Mouse (Mus musculus): ENCODE measurements around the gene Thbs2. TPM values are rescaled to one million over a fixed set of nuclear protein-coding genes. Genes with fewer than 3 reads are reported as not detected.

The Thbs2 gene
- polyA plus RNA-seq, 1 experiment: 11.5 TPM

DNA sequence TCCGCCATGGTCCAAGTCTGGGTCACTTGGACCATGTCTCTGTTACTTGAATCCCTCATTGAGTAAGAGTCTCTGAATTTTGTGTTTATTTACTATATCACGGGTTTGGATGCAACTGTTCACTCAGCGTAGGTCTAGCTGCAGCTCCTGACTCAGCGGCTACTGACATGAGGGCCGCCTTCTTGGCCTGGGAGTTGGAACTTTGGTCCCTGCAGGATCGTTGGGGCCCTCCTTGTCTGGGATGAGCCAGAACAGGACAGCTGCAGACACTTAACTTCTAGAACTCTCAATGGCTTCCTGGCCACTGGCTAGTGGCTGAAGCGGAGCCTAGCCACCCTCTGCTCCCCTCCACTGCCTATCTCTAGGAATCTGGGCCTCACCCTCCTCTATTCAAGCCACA lies 11.2 kb downstream of the Thbs2 start:
- Histone ChIP-seq H3K79me2 (ENCODE audit: control insufficient read depth, insufficient read depth) (no peaks in the 10 kb centered on the region), H3K79me3 (ENCODE audit: low read depth) (no peaks in the 10 kb centered on the region), H3K27me3 (ENCODE audit: control insufficient read depth, insufficient read depth, insufficient read length) (no peaks in the 10 kb centered on the region), H3ac (ENCODE audit: control insufficient read depth, insufficient read length, low read depth) (no peak overlapping the region), H3K36me3 (ENCODE audit: control insufficient read depth, insufficient read depth) (peaks cover 6% of the 10 kb centered on the region), H3K4me3 (ENCODE audit: insufficient read depth, poor library complexity, severe bottlenecking) (no peak overlapping the region)
- no peak for TF ChIP-seq MYOG (IDR thresholded peaks at IDR 0.05; ENCODE audit: control insufficient read depth, extremely low read depth, insufficient read length)
- TF ChIP-seq USF1 (IDR thresholded peaks at IDR 0.05; ENCODE audit: low read depth): no peak
- no peak for TF ChIP-seq CEBPB (IDR thresholded peaks at IDR 0.05; ENCODE audit: low read depth)
- no peak for TF ChIP-seq FOSL1 (IDR thresholded peaks at IDR 0.05; ENCODE audit: insufficient read depth, low read length, poor library complexity, severe bottlenecking)
- no peak for TF ChIP-seq MYOD1 (IDR thresholded peaks at IDR 0.05; ENCODE audit: control insufficient read depth, insufficient read length, low read depth)
- TF ChIP-seq MAX (IDR thresholded peaks at IDR 0.05): no peak
- TF ChIP-seq CTCF (IDR thresholded peaks at IDR 0.05; ENCODE audit: control insufficient read depth, insufficient read depth, insufficient read length): no peak

DNA sequence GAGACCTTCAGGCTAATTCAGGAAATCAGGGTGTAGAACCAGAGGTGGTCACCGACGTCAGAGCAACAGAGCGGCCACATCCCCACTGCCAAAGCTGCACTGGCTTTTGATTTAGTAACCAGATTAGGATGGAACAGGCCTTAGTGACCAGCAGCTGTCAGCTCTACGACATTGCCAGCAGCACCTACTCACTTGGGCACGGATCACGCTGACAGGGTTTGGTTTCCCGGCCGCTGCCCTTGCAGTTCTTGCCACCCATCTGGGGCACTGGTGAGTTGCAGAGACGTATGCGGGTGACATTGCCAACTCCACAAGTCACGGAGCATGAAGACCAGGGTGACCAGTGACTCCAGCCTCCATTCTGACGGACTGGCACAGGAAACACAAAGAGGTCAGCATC lies 13.0 kb downstream of the Thbs2 start:
- Histone ChIP-seq H3K36me3 (ENCODE audit: control insufficient read depth, insufficient read depth) (peaks cover 6% of the 10 kb centered on the region), H3K4me3 (ENCODE audit: insufficient read depth, poor library complexity, severe bottlenecking) (no peak overlapping the region)
- TF ChIP-seq CEBPB (IDR thresholded peaks at IDR 0.05; ENCODE audit: low read depth): no peak
- TF ChIP-seq MAX (IDR thresholded peaks at IDR 0.05): no peak
- no peak for TF ChIP-seq USF1 (IDR thresholded peaks at IDR 0.05; ENCODE audit: low read depth)
- no peak for TF ChIP-seq MYOD1 (IDR thresholded peaks at IDR 0.05; ENCODE audit: control insufficient read depth, insufficient read length, low read depth)

GRCm38 (mm10) chr17:14677198-14677597 lies 16.8 kb downstream of the Thbs2 start:
- TF ChIP-seq CEBPB (IDR thresholded peaks at IDR 0.05; ENCODE audit: low read depth) (no peak), MAX (IDR thresholded peaks at IDR 0.05) (no peak), MYOD1 (IDR thresholded peaks at IDR 0.05; ENCODE audit: control insufficient read depth, insufficient read length, low read depth) (no peak), CTCF (IDR thresholded peaks at IDR 0.05; ENCODE audit: control insufficient read depth, insufficient read depth, insufficient read length) (no peak), USF1 (IDR thresholded peaks at IDR 0.05; ENCODE audit: low read depth) (no peak), MYOG (IDR thresholded peaks at IDR 0.05; ENCODE audit: control insufficient read depth, extremely low read depth, insufficient read length) (no peak)
- no peak overlapping the region for H3ac ChIP-seq (ENCODE audit: control insufficient read depth, insufficient read length, low read depth)
- H3K36me3 ChIP-seq (ENCODE audit: control insufficient read depth, insufficient read depth): peaks cover 15% of the 10 kb centered on the region
- no peaks in the 10 kb centered on the region for H3K79me2 ChIP-seq (ENCODE audit: control insufficient read depth, insufficient read depth)
- H3K4me3 ChIP-seq (ENCODE audit: insufficient read depth, poor library complexity, severe bottlenecking): no peak overlapping the region
- no peaks in the 10 kb centered on the region for H3K79me3 ChIP-seq (ENCODE audit: low read depth)
- no peaks in the 10 kb centered on the region for H3K27me3 ChIP-seq (ENCODE audit: control insufficient read depth, insufficient read depth, insufficient read length)

More for the DNA sequence above, 13.0 kb downstream of the Thbs2 start:
- Histone ChIP-seq H3K79me2 (ENCODE audit: control insufficient read depth, insufficient read depth) (no peaks in the 10 kb centered on the region), H3ac (ENCODE audit: control insufficient read depth, insufficient read length, low read depth) (no peak overlapping the region), H3K27me3 (ENCODE audit: control insufficient read depth, insufficient read depth, insufficient read length) (no peaks in the 10 kb centered on the region), H3K79me3 (ENCODE audit: low read depth) (no peaks in the 10 kb centered on the region)

- H3K79me2 ChIP-seq (ENCODE audit: control insufficient read depth, insufficient read depth): no peaks in the 10 kb centered on the region
- H3ac ChIP-seq (ENCODE audit: control insufficient read depth, insufficient read length, low read depth): no peak overlapping the region
- no peaks in the 10 kb centered on the region for H3K27me3 ChIP-seq (ENCODE audit: control insufficient read depth, insufficient read depth, insufficient read length)
- H3K36me3 ChIP-seq (ENCODE audit: control insufficient read depth, insufficient read depth): peaks cover 29% of the 10 kb centered on the region
- no peaks in the 10 kb centered on the region for H3K79me3 ChIP-seq (ENCODE audit: low read depth)
- no peak overlapping the region for H3K4me3 ChIP-seq (ENCODE audit: insufficient read depth, poor library complexity, severe bottlenecking)
- no peak for TF ChIP-seq USF1 (IDR thresholded peaks at IDR 0.05; ENCODE audit: low read depth)
- no peak for TF ChIP-seq MAX (IDR thresholded peaks at IDR 0.05)
- no peak for TF ChIP-seq FOSL1 (IDR thresholded peaks at IDR 0.05; ENCODE audit: insufficient read depth, low read length, poor library complexity, severe bottlenecking)
- no peak for TF ChIP-seq MYOD1 (IDR thresholded peaks at IDR 0.05; ENCODE audit: control insufficient read depth, insufficient read length, low read depth)
- no peak for TF ChIP-seq CEBPB (IDR thresholded peaks at IDR 0.05; ENCODE audit: low read depth)
- TF ChIP-seq CTCF (IDR thresholded peaks at IDR 0.05; ENCODE audit: control insufficient read depth, insufficient read depth, insufficient read length): no peak
- no peak for TF ChIP-seq MYOG (IDR thresholded peaks at IDR 0.05; ENCODE audit: control insufficient read depth, extremely low read depth, insufficient read length)
These were observed 18.5 kb downstream of the Thbs2 start for GRCm38 (mm10) chr17:14675517-14675916.

DNA sequence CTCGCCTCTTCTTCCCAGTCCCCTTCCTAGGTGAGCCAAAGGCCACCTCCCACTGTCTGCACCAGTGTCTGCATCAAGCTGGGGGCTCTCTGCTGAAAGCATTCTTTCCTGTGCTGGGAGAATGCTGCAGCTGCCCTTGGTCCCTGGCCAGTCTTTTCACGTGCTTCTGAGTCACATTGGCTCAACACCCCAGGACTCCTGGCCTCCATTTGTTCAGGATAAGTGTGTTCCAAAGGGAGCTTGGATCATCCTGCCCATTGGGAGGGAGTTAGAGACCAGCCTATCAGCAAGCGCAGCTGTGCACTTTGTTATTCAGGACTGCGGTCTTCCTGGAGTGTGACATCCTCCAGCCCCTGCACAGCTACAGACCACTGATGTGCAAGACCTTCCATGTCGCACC lies 21.6 kb downstream of the Thbs2 start:
- peak; percentile 69 for TF ChIP-seq USF1 (IDR thresholded peaks at IDR 0.05; ENCODE audit: low read depth)
- TF ChIP-seq CTCF (IDR thresholded peaks at IDR 0.05; ENCODE audit: control insufficient read depth, insufficient read depth, insufficient read length): no peak
- no peak for TF ChIP-seq CEBPB (IDR thresholded peaks at IDR 0.05; ENCODE audit: low read depth)
- peak; percentile 57 for TF ChIP-seq MAX (IDR thresholded peaks at IDR 0.05)
- TF ChIP-seq MYOD1 (IDR thresholded peaks at IDR 0.05; ENCODE audit: control insufficient read depth, insufficient read length, low read depth): peak; percentile 58
- TF ChIP-seq MYOG (IDR thresholded peaks at IDR 0.05; ENCODE audit: control insufficient read depth, extremely low read depth, insufficient read length): no peak
- no peak for TF ChIP-seq FOSL1 (IDR thresholded peaks at IDR 0.05; ENCODE audit: insufficient read depth, low read length, poor library complexity, severe bottlenecking)
- no peaks in the 10 kb centered on the region for H3K79me2 ChIP-seq (ENCODE audit: control insufficient read depth, insufficient read depth)
- H3ac ChIP-seq (ENCODE audit: control insufficient read depth, insufficient read length, low read depth): no peak overlapping the region
- peaks cover 58% of the 10 kb centered on the region for H3K36me3 ChIP-seq (ENCODE audit: control insufficient read depth, insufficient read depth)
- H3K79me3 ChIP-seq (ENCODE audit: low read depth): no peaks in the 10 kb centered on the region
- no peak overlapping the region for H3K4me3 ChIP-seq (ENCODE audit: insufficient read depth, poor library complexity, severe bottlenecking)
- H3K27me3 ChIP-seq (ENCODE audit: control insufficient read depth, insufficient read depth, insufficient read length): no peaks in the 10 kb centered on the region

DNA sequence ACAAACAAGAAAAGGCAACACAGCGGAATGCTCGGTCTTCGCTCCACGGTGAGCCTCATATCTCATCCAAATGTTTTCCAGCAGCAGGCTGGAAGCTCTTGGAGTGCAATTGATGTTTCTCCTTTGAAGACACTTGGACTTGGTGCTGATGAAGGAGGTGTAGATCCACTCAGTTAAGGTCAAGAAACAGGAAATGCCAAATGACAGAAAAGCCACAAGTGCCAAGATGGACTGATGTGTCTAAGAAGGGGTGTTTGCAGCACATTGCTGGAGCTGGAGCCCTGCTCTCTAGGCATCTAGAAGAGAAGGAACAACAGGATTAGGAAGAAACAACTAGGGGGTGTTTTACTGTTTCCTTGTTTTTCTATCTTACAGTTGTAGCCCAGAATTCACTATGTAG lies 26.8 kb downstream of the Thbs2 start:
- Histone ChIP-seq H3K79me3 (ENCODE audit: low read depth) (no peaks in the 10 kb centered on the region), H3K36me3 (ENCODE audit: control insufficient read depth, insufficient read depth) (peaks cover 53% of the 10 kb centered on the region), H3K27me3 (ENCODE audit: control insufficient read depth, insufficient read depth, insufficient read length) (no peaks in the 10 kb centered on the region), H3K4me3 (ENCODE audit: insufficient read depth, poor library complexity, severe bottlenecking) (no peak overlapping the region), H3ac (ENCODE audit: control insufficient read depth, insufficient read length, low read depth) (no peak overlapping the region), H3K79me2 (ENCODE audit: control insufficient read depth, insufficient read depth) (no peaks in the 10 kb centered on the region)
- no peak for TF ChIP-seq MAX (IDR thresholded peaks at IDR 0.05)
- TF ChIP-seq CEBPB (IDR thresholded peaks at IDR 0.05; ENCODE audit: low read depth): no peak
- TF ChIP-seq USF1 (IDR thresholded peaks at IDR 0.05; ENCODE audit: low read depth): no peak
- no peak for TF ChIP-seq FOSL1 (IDR thresholded peaks at IDR 0.05; ENCODE audit: insufficient read depth, low read length, poor library complexity, severe bottlenecking)
- no peak for TF ChIP-seq CTCF (IDR thresholded peaks at IDR 0.05; ENCODE audit: control insufficient read depth, insufficient read depth, insufficient read length)
- no peak for TF ChIP-seq MYOG (IDR thresholded peaks at IDR 0.05; ENCODE audit: control insufficient read depth, extremely low read depth, insufficient read length)
